Mouse (Mus musculus) Patski (cell line): ENCODE results near the gene Steap4. TPM values are rescaled to one million over a fixed set of nuclear protein-coding genes. Genes with fewer than 3 reads are reported as not detected.

Source experiments
- ATAC-seq: fragments of 100-300 bp; one replicate; pipeline ENCODE4 v1.8.0; 2021
- CTCF ChIA-PET: fragments of 350-600 bp; sonication (Branson Sonifier 250); formaldehyde crosslinking; loops from one replicate; lab custom pipeline; 2022; ENCODE audit warnings: inconsistent platforms; lab: Charles Lee
- POLR2A ChIA-PET: fragments of 350-600 bp; sonication (Branson Sonifier 250); formaldehyde crosslinking; loops from one replicate; lab custom pipeline; 2022; ENCODE audit warnings: antibody characterized with exemption, inconsistent platforms; lab: Charles Lee
- DNase-seq: peaks from one replicate; pipeline ENCODE4 v3.0.0-alpha.2; 2011; ENCODE audit warnings: low read depth, low spot score
- H3K27me3 ChIP-seq: fragments of 371-371 bp; one replicate; pipeline ENCODE4 v1.5.1; 2021
- CTCF ChIP-seq: fragments of 100-300 bp; IDR thresholded peaks from one replicate; pipeline ENCODE4 v1.5.1; 2021
- in situ Hi-C: fragments of 300-500 bp; cut with MboI; formaldehyde crosslinking; loops from 3 replicates; pipeline ENCODE4 v1.11.1; 2018; ENCODE audit warnings: low pct_unique_long_range_greater_than_20kb, mixed read lengths
- polyA plus RNA-seq: library from polyadenylated mRNA; unstranded; gene quantifications from one replicate; pipeline ENCODE4 v1.2.3, GENCODE M21; 2021

The Steap4 gene
- polyA plus RNA-seq, 1 experiment from 2014 or later = 0.09 TPM

DNA sequence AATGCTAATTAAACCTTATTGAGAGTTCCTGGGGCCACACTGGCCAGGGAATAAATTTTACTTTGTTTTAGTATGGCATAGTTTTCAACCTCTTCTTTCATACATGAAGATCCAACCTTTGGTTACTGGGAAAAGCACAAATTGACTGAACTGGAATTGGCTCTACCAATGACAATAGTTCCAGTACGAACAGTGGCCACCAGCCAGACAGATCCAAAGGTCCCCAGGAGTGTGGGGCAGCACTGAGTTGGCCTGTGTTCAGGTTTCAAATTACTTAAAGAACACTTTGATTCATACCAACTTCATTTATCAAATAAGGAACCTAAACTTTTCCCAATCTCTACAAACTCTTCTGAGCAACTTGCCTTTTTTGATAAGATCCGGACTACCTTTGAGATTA, 5.4 kb upstream of the Steap4 start:
- ChIA-PET CTCF (no interaction called here), POLR2A (no interaction called here)
- no peak for TF ChIP-seq CTCF
- DNase-seq (no peak), ATAC-seq (no peak)
- in situ Hi-C loops = no loop called here
- peaks cover 21% of the 10 kb centered on the region for H3K27me3 ChIP-seq

DNA sequence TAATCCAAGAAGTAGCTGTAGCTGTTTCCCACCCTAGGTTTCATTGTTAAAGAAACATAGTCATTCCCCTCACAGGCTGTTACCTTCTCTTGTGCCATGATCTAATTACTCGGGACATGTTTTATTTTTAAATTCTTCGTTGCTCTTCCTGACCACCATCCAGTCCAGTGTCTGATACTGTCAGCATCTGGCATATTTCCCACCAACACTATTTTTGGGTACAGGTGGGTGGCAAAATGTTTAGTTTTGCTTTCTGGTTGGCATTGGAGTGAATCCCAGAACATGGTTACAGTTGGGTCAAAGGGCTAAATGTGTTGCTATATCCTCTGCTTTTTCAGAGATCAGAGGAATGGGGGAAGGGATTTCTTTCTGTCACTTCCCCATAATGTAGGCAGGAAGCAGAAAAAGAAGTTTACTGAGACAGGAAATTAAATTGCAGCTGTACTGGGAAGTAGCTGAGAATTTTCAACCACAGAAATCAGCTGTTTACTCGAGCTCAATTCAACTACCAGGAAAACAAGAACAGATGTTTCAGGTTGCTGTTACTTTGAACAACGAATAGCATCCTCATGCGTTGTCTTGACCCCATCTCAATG, 4.8 kb upstream of the Steap4 start:
- DNase-seq = no peak
- ChIA-PET CTCF (interaction anchor here (1.0 kb wide), 1 partner anchor 9 kb away, joined by 3 read pairs; no protein-coding TSS in a partner anchor), POLR2A (no interaction called here)
- H3K27me3 ChIP-seq = peaks cover 27% of the 10 kb centered on the region
- ATAC-seq = no peak
- in situ Hi-C loops = no loop called here
- no peak for TF ChIP-seq CTCF

DNA sequence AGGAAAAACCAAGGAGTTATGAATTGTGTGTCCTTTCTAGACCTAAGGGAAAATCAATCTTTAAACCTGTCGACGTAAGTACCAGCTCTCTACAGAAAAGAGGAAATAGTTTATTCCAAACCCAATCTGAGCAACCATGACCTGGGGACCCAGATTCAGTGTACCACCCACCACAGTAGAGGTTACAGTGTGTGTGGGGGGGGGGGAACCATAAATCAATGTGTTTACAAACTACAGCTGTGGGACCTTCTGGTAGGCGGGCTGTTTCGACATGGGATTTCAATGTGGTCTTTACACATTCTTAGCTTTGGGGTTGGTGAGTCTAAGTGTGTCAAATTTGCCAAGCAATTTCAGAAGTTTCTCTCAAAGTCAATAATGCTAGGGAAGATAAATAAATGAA, 2.2 kb upstream of the Steap4 start:
- in situ Hi-C loops = no loop called here
- TF ChIP-seq CTCF = no peak
- DNase-seq = no peak
- no peak for ATAC-seq
- POLR2A ChIA-PET = no interaction called here
- CTCF ChIA-PET = no interaction called here
- peaks cover 40% of the 10 kb centered on the region for H3K27me3 ChIP-seq

DNA sequence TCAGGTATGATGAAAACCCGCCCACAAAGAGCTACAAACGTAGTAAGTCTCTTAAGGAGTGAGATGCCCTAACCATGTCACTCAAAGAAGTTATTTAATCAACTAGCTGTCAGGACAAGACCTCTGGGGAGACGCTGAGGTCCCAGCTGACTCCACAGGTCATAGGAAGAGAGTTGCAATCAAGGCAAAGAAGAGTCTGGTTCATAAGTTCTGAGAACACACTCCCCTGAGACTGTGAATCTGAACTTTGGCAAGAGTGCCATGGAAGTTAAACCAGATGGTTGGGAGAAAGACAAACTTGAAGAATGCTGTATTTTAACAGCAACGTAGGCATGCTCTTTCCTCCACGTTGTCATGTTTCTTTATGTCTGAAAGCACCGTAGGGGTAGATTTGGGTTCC, 971 bp upstream of the Steap4 start:
- ATAC-seq (no peak), DNase-seq (no peak)
- ChIA-PET CTCF (no interaction called here), POLR2A (no interaction called here)
- in situ Hi-C loops = no loop called here
- TF ChIP-seq CTCF = no peak
- H3K27me3 ChIP-seq = peaks cover 44% of the 10 kb centered on the region

DNA sequence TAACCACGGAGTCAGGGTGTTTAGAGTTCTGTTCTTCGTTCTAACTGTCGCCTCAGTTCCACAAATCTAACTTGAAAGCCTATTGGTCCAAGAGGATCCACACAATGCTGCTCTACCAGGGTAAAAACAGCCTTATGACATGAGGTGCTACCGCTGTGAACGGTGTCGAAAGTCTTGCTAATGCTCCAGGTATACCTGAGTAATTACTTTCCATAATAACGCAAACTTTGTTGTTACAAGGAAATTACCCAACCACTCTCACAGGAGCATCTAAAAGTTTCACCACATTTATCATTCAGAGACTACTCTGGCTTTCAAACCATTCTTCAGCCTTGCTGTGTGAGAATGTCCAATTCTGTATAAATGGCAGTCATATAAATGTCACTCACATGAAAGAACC, 856 bp downstream of the Steap4 start:
- ATAC-seq (no peak), DNase-seq (no peak)
- in situ Hi-C loops = no loop called here
- ChIA-PET CTCF (no interaction called here), POLR2A (interaction anchor here (0.7 kb wide), 1 partner anchor 9 kb away, joined by 4 read pairs; no protein-coding TSS in a partner anchor)
- TF ChIP-seq CTCF = no peak
- peaks cover 49% of the 10 kb centered on the region for H3K27me3 ChIP-seq

DNA sequence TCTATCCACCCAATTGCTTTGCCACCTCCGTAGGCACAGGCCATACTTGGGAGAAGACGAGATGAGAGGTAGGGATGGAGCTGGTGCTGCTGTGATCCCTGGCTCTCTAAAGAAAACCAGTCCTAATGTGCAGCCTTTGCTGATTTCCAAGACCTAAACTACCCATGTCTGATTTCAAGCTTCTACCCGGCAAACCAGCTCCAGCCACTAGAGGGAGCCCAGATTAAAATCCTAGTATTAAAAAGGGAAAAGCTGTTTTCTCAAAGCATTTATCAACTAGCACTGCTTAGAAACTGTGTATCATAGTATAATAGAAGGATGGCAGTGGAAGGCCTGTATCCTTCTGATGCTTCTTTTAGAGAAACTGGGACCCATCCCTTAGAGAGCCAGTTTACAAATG, 5.0 kb downstream of the Steap4 start:
- peak; percentile 83 for TF ChIP-seq CTCF

DNA sequence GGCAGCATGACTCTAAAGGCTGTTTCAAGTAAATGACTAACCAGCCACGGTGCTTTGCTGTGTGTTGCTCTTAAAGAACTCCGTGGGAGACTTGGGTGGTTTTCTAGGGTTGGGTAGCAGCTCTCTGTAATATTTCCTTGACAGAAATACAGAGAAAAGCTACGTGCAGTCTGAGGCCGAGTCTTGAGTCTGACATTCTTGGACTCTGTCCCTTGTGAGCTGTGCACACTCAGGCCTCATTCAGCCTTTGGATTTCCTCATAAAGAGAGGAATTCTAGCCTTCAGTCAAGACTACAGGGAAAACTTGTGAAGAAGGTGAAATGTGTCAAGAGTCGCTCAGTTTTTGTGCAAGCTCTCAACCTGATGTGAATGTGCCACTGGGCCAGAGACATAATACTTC, 7.9 kb downstream of the Steap4 start:
- ChIA-PET POLR2A (no interaction called here), CTCF (interaction anchor here (1.1 kb wide), 1 partner anchor 28 kb away, joined by 3 read pairs; no protein-coding TSS in a partner anchor)
- H3K27me3 ChIP-seq = peaks cover 30% of the 10 kb centered on the region
- no peak for TF ChIP-seq CTCF
- DNase-seq = no peak
- no peak for ATAC-seq
- in situ Hi-C loops = no loop called here

More for the DNA sequence above, 5.0 kb downstream of the Steap4 start:
- ChIA-PET POLR2A (no interaction called here), CTCF (interaction anchor here (0.8 to 2.3 kb wide), 12 partner anchors 9 to 193 kb away, joined by 3 to 7 read pairs (median 3); no protein-coding TSS in a partner anchor)
- ATAC-seq = peak; percentile 64
- in situ Hi-C loops = no loop called here
- H3K27me3 ChIP-seq = peaks cover 54% of the 10 kb centered on the region
- no peak for DNase-seq

DNA sequence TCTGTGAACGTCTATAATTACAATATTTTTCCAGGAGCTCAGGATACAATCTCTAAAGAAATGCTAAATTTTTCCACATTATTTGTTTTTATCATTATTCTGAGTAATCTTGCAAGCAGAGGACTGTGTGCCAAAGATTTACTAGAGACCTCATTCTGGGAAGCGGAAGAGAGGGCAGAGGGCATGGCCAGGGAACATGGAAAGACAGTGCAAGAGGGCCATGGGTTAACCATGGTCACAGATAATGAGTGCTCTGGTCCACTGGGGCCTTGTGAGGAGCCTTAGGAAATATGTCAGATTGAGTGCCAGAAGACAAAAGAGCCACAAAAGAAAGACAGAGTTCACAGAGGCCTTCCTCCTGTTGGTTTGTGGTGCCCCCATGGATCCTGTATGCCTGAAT, 12.0 kb downstream of the Steap4 start:
- no peak for ATAC-seq
- in situ Hi-C loops = no loop called here
- CTCF ChIA-PET = interaction anchor here (3.1 kb wide), 1 partner anchor 24 kb away, joined by 7 read pairs; no protein-coding TSS in a partner anchor
- DNase-seq = no peak
- H3K27me3 ChIP-seq = peaks cover 14% of the 10 kb centered on the region
- POLR2A ChIA-PET = no interaction called here
- TF ChIP-seq CTCF = no peak

DNA sequence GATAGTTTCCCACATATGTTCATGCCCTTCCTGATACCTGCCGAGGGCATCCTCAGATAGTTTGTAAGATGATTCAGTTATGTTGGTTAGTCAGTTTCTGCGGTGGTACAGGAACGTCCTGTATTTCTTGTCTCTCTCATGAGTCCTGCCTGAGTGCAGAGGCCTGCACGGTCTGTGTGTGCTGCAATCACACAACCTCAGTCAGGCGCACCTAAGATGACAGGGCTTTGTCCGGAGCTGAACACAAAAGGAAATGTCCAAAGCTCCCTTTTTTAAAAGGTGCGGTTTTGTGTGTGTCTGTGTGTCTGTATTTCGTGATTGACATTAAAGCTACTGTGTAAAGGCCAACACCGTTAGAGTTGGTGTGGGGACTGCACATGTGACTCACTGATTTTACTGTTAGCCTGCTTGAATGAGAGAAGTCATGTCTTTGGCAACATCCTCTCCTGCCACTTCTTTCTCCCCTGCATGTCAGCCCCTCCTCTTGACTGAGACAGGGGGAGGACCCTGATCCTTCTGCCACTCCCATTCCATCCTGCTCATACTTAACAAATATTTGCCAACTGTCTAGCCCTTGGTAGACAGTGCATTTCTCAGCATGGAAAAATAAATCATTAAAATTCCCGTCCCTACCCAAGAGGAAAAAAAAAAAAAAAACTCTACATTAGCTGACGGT, 14.4 kb downstream of the Steap4 start:
- H3K27me3 ChIP-seq = no peaks in the 10 kb centered on the region
- CTCF ChIA-PET = interaction anchor here (1.2 kb wide), 2 partner anchors 9 to 11 kb away, joined by 3 to 4 read pairs; no protein-coding TSS in a partner anchor
- DNase-seq = no peak
- in situ Hi-C loops = no loop called here
- no peak for ATAC-seq
- POLR2A ChIA-PET = interaction anchor here (0.6 kb wide), 1 partner anchor 28 kb away, joined by 3 read pairs; no protein-coding TSS in a partner anchor
- TF ChIP-seq CTCF = no peak

DNA sequence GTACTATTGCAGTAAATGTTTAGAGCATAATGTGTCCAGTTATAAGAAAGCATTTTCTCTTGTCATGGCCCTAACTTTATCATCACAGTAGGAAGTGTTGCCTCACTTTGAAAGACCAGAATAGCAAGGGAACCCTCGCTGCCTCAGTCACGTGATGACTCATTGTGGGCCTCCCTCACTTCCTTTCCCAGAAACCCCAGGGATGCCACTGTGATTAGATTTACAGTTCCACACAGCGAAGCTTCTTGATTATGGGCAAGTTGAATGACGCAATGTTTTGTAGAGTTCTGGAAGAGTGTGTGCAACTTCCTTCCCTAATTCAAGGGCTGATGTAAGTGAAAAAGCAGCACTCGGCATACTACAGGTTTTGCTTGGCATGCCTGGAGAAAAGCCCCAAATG, 20.3 kb downstream of the Steap4 start:
- no peak for TF ChIP-seq CTCF
- ChIA-PET POLR2A (no interaction called here), CTCF (interaction anchor here (1.2 to 1.6 kb wide), 2 partner anchors 10 to 15 kb away, joined by 3 to 7 read pairs; no protein-coding TSS in a partner anchor)
- ATAC-seq (no peak), DNase-seq (no peak)
- H3K27me3 ChIP-seq = peaks cover 5% of the 10 kb centered on the region
- in situ Hi-C loops = no loop called here

DNA sequence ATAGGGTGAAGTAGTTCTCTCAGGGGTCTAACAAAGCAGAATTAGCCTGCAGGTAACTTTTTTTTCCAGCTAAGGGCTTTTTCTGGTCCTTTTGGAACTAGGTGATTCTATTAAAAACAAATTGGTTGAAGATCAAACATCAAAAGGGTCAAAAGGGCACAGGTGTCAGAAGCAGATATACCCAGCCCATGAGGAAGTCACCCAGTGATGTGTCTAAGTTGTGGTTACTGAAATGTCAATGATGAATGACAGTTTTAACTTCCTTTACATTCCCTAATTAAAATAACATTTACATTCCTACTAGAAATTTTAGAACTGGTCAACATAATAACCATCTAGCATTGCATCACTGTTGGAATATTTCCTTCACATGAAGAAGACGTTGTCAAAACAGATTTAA, 27.7 kb downstream of the Steap4 start:
- DNase-seq (no peak), ATAC-seq (no peak)
- in situ Hi-C loops = no loop called here
- POLR2A ChIA-PET = no interaction called here
- CTCF ChIA-PET = no interaction called here
- peaks cover 10% of the 10 kb centered on the region for H3K27me3 ChIP-seq
- TF ChIP-seq CTCF = no peak
